Mouse (Mus musculus) heart, adult 2 months (tissue): ENCODE data around the gene Specc1. TPM values are rescaled to one million over a fixed set of nuclear protein-coding genes. Genes with fewer than 3 reads are reported as not detected.

Experiments used
- DNase-seq, 2 experiments: peaks; one replicate each; pipeline ENCODE4 v3.0.0; 2021
- H3K27ac ChIP-seq: fragments of 200-600 bp; 2 replicates; pipeline ENCODE4 v1.8.1; 2022
- H3K27me3 ChIP-seq: fragments of 200-500 bp; 2 replicates; pipeline ENCODE4 v1.6.1; 2012; ENCODE audit warnings: mild to moderate bottlenecking, low read length, inconsistent platforms, mixed read lengths; ENCODE audit not compliant: control insufficient read depth, insufficient read depth
- H3K36me3 ChIP-seq: fragments of 200-500 bp; 2 replicates; pipeline ENCODE4 v1.6.1; 2012; ENCODE audit warnings: low read length, inconsistent platforms; ENCODE audit not compliant: control insufficient read depth, insufficient read depth
- H3K4me1 ChIP-seq: fragments of 200-500 bp; 2 replicates; pipeline ENCODE4 v1.6.1; 2011; ENCODE audit warnings: low read length; ENCODE audit not compliant: control insufficient read depth, insufficient read depth
- H3K4me3 ChIP-seq: fragments of 200-600 bp; 2 replicates; pipeline ENCODE4 v1.8.1; 2022
- H3K79me2 ChIP-seq: fragments of 200-500 bp; replicated peaks from 2 replicates; pipeline ENCODE4 v1.6.1; 2012; ENCODE audit warnings: mild to moderate bottlenecking, inconsistent platforms, low read length, moderate library complexity, mixed read lengths; ENCODE audit not compliant: control insufficient read depth, insufficient read depth
- H3K9ac ChIP-seq: fragments of 200-500 bp; 2 replicates; pipeline ENCODE4 v1.6.1; 2012; ENCODE audit warnings: low read depth, mild to moderate bottlenecking, control low read depth, inconsistent platforms, low read length, mixed read lengths
- CTCF ChIP-seq: fragments of 200-600 bp; IDR thresholded peaks from 2 replicates; pipeline ENCODE4 v1.8.1; 2022; ENCODE audit warnings: antibody characterized with exemption, mild to moderate bottlenecking, moderate library complexity
- EP300 ChIP-seq: fragments of 200-500 bp; IDR thresholded peaks from 2 replicates; pipeline ENCODE4 v1.6.1; 2011; ENCODE audit warnings: low read depth, low read length, control low read depth; ENCODE audit not compliant: insufficient read depth
- POLR2A ChIP-seq: fragments of 200-500 bp; IDR thresholded peaks from 2 replicates; pipeline ENCODE4 v1.6.1; 2011; ENCODE audit warnings: mild to moderate bottlenecking, low read depth, low read length, control low read depth; ENCODE audit not compliant: insufficient read depth
- WGBS: fragments of 180-500 bp; shearing (Covaris S2); methylation state at CpG from one replicate; pipeline ENCODE4 v1.1.7; 2018; 5-methylcytosine and 5-hydroxymethylcytosine counted together
- intact Hi-C: fragments of 180-260 bp; cut with DNase I; formaldehyde crosslinking; loops from one replicate; pipeline ENCODE4 v1.15.1; 2025
- polyA plus RNA-seq: library from polyadenylated mRNA; depleted of rRNA; stranded (reverse); fragments of >200 nt; gene quantifications from 2 replicates; pipeline ENCODE4 v1.2.3, GENCODE M21; 2012
- total RNA-seq, 2 experiments: library from RNA; stranded (reverse); gene quantifications; 2 replicates each; pipeline ENCODE4 v1.2.3; 2021

Specc1 gene
- total and polyA plus RNA-seq, 3 experiments = 3.5 to 21.6 (median 4.6) TPM

GRCm38 (mm10) chr11:61989647-61990046 is 33.1 kb downstream of the Specc1 start:
- TF ChIP-seq POLR2A (no peak), EP300 (no peak), CTCF (no peak)
- H3K79me2 ChIP-seq = no peaks in the 10 kb centered on the region
- no peak overlapping the region for H3K9ac ChIP-seq
- no peaks in the 10 kb centered on the region for H3K36me3 ChIP-seq
- no peaks in the 10 kb centered on the region for H3K4me1 ChIP-seq
- intact Hi-C loops = no loop called here
- WGBS = 50% methylated on average over 9 of the region's 9 CpGs
- H3K27me3 ChIP-seq = no peaks in the 10 kb centered on the region
- H3K4me3 ChIP-seq = no peak overlapping the region
- no peak for DNase-seq
- H3K27ac ChIP-seq = no peak overlapping the region

- TF ChIP-seq POLR2A = no peak
- TF ChIP-seq EP300 = no peak
- TF ChIP-seq CTCF = no peak
- no peaks in the 10 kb centered on the region for H3K4me1 ChIP-seq
- intact Hi-C loops = no loop called here
- no peak overlapping the region for H3K4me3 ChIP-seq
- H3K9ac ChIP-seq = no peak overlapping the region
- H3K36me3 ChIP-seq = no peaks in the 10 kb centered on the region
- H3K79me2 ChIP-seq = no peaks in the 10 kb centered on the region
- no peaks in the 10 kb centered on the region for H3K27me3 ChIP-seq
- DNase-seq = no peak
- H3K27ac ChIP-seq = no peak overlapping the region
- 75% methylated on average over 2 of the region's 2 CpGs for WGBS
Measured at GRCm38 (mm10) chr11:61991576-61991975, 35.0 kb downstream of the Specc1 start.

- Histone ChIP-seq H3K4me1 (no peaks in the 10 kb centered on the region), H3K36me3 (no peaks in the 10 kb centered on the region), H3K27me3 (no peaks in the 10 kb centered on the region), H3K4me3 (no peak overlapping the region), H3K9ac (no peak overlapping the region), H3K27ac (no peak overlapping the region), H3K79me2 (no peaks in the 10 kb centered on the region)
- TF ChIP-seq CTCF (no peak), EP300 (no peak), POLR2A (no peak)
- DNase-seq = no peak
- intact Hi-C loops = no loop called here
- WGBS = 81% methylated on average over 4 of the region's 4 CpGs
Measured at GRCm38 (mm10) chr11:61992671-61993285, 36.2 kb downstream of the Specc1 start.

DNA sequence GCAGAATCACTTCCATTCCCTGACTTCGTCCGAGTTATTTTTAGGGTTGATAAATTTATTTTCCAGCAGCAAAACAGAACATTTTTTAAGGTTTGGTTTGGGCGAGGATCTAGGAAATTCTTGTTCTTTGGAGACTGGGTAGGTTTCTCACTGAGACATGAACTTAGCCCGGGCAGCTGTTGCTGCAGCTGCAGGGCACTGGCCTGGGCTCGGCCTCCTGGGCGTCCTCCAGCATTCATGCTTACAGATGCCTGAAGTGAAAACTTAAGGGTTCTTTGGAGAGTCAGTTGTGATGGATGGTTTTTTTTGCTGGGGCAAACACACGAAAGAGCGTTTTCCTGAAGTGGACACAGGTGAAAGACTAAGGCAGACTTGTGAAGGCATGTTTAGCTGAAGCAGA is 42.9 kb downstream of the Specc1 start:
- WGBS = 76% methylated on average over 8 of the region's 8 CpGs
- Histone ChIP-seq H3K36me3 (no peaks in the 10 kb centered on the region), H3K27ac (no peak overlapping the region), H3K27me3 (no peaks in the 10 kb centered on the region), H3K4me1 (peaks cover 1% of the 10 kb centered on the region; the same call in 1 of the 2 replicates), H3K9ac (no peak overlapping the region), H3K79me2 (no peaks in the 10 kb centered on the region), H3K4me3 (no peak overlapping the region)
- TF ChIP-seq EP300 (no peak), POLR2A (no peak), CTCF (no peak)
- intact Hi-C loops = no loop called here
- no peak for DNase-seq

DNA sequence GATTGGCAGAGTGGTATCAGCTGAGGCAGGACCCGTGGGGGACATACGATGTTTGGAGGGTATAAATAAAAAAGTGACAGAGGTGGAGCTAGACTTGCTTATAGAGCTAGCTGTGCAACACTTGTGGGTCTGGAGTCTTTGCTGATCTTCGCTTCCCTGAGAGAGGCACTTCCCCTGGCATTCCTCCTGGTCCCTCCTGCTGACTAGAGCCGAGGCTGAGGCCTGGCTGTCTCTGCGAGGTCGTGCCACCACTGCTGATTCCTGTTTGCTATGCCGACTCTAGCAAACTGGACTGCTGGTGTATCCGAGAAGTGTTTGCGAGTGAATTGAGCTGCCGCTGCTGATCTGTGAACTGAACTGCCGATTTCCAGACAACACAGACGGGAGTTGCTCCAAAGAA is 43.5 kb downstream of the Specc1 start:
- DNase-seq = no peak
- Histone ChIP-seq H3K27me3 (no peaks in the 10 kb centered on the region), H3K4me3 (no peak overlapping the region), H3K36me3 (no peaks in the 10 kb centered on the region), H3K27ac (no peak overlapping the region), H3K4me1 (peaks cover 1% of the 10 kb centered on the region; the same call in 1 of the 2 replicates), H3K79me2 (no peaks in the 10 kb centered on the region), H3K9ac (no peak overlapping the region)
- 81% methylated on average over 12 of the region's 12 CpGs for WGBS
- intact Hi-C loops = no loop called here
- TF ChIP-seq EP300 (no peak), POLR2A (no peak), CTCF (no peak)

DNA sequence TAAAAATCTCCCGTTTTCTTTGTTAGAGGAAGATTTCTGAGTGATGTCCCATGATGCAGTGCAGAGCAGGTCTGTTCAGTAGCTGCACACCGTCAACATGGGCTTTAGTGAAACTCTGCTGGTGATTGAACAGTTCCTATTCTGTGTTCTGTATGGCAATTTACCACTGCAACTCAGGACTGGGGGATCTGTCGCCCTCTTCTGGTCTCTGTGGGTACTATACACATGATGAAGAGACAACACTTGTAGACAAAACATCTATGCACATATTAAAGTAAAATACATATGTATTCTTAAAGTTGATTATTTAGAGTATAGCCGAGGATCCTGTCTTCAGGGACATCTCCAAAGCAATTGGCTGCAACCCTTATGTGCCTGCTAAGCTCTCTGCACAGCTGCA is 45.4 kb downstream of the Specc1 start:
- Histone ChIP-seq H3K79me2 (no peaks in the 10 kb centered on the region), H3K36me3 (no peaks in the 10 kb centered on the region), H3K4me3 (no peak overlapping the region), H3K27ac (no peak overlapping the region), H3K27me3 (no peaks in the 10 kb centered on the region), H3K4me1 (peaks cover 3% of the 10 kb centered on the region; the same call in 1 of the 2 replicates), H3K9ac (no peak overlapping the region)
- DNase-seq = no peak
- no peak for TF ChIP-seq POLR2A
- peak; percentile 37 for TF ChIP-seq CTCF
- TF ChIP-seq EP300 = no peak
- intact Hi-C loops = no loop called here
- 75% methylated on average over 4 of the region's 4 CpGs for WGBS
